Mouse (Mus musculus) macrophage (primary cell): ENCODE results near the gene Btnl9. TPM values are rescaled to one million over a fixed set of nuclear protein-coding genes. Genes with fewer than 3 reads are reported as not detected.

Experiments used
- H3K27ac ChIP-seq: fragments of 350-480 bp; formaldehyde crosslinking; 2 replicates; pipeline ENCODE4 v1.9.0; 2021
- H3K36me3 ChIP-seq: fragments of 350-480 bp; formaldehyde crosslinking; 2 replicates; pipeline ENCODE4 v1.9.0; 2021; ENCODE audit errors: inconsistent target
- H3K4me3 ChIP-seq: fragments of 350-480 bp; formaldehyde crosslinking; 2 replicates; pipeline ENCODE4 v1.9.0; 2021; ENCODE audit errors: inconsistent target
- H3K79me2 ChIP-seq: fragments of 350-480 bp; formaldehyde crosslinking; 2 replicates; pipeline ENCODE4 v1.9.0; 2021; ENCODE audit errors: inconsistent target
- WGBS: methylation state at CpG from one replicate; pipeline ENCODE4 v1.1.7; 2026; ENCODE audit warnings: inconsistent platforms; ENCODE audit not compliant: missing documents; 5-methylcytosine and 5-hydroxymethylcytosine counted together
- polyA plus RNA-seq: library from polyadenylated mRNA; stranded (reverse); fragments of 250-400 nt; gene quantifications from 3 replicates; pipeline ENCODE4 v1.2.4, GENCODE M21; 2018; ENCODE audit warnings: inconsistent platforms

Btnl9 gene
- polyA plus RNA-seq, 1 experiment from 2014 or later: 0.06 TPM

DNA sequence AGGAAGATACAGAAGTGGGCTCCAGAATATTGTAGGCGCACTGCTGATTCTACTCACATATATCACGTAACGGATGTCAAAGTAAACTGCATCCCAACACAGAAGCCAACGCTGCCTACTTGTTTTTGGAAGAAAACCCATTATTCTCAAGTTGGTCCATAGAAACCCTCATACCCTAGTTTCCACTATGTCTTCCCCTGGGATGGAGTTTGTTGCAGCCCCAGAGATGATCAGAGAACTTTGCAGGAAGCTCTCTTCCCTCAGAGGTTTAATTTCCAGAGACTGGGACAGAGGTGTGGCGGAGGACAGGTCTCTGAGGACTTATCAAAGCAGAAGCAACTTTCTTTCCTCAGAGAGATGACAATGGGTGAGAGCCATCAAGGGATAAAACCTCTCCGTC, 45.0 kb downstream of the Btnl9 start, which contains the start of gene Olfr1395:
Gene Olfr1395, plus strand, starts transcription at position 301 of the 400 bp plus-strand sequence.
- Histone ChIP-seq H3K27ac (no peak within 1 kb of the TSS), H3K79me2 (no peaks in the 10 kb centered on the region), H3K36me3 (no peaks in the 10 kb centered on the region), H3K4me3 (no peak within 1 kb of the TSS)
- 97% methylated on average over 6 of the region's 6 CpGs for WGBS

- H3K36me3 ChIP-seq: no peaks in the 10 kb centered on the region
- no peak overlapping the region for H3K27ac ChIP-seq
- H3K4me3 ChIP-seq: no peak overlapping the region
- 90% methylated on average over 2 of the region's 2 CpGs for WGBS
- no peaks in the 10 kb centered on the region for H3K79me2 ChIP-seq
Measured at GRCm38 (mm10) chr11:49124169-49124568, 62.8 kb downstream of the Btnl9 start.

- 81% methylated on average over 3 of the region's 3 CpGs for WGBS
- Histone ChIP-seq H3K79me2 (no peaks in the 10 kb centered on the region), H3K36me3 (no peaks in the 10 kb centered on the region), H3K4me3 (no peak overlapping the region), H3K27ac (no peak overlapping the region)
Measured at GRCm38 (mm10) chr11:49119635-49120034, 67.3 kb downstream of the Btnl9 start.

Other genes with a start within 250 kb of the Btnl9 start
- gene Psme2b, start 241.0 kb downstream of the Btnl9 start, polyA plus RNA-seq: 12.3 to 45.7 TPM (median 19.2 TPM) in 3 replicates
- 1.7 to 2.7 TPM (median 2.5 TPM) in 3 replicates for gene Olfr56, start 208.3 kb downstream of the Btnl9 start, polyA plus RNA-seq
- gene 9930111J21Rik1, start 207.8 kb downstream of the Btnl9 start, polyA plus RNA-seq: 13.0 to 45.0 TPM (median 18.5 TPM) in 3 replicates
- gene Gm12185, start 194.9 kb downstream of the Btnl9 start, polyA plus RNA-seq: 0.58 to 2.3 TPM (median 0.77 TPM) in 3 replicates
- gene Tgtp1, start 193.0 kb downstream of the Btnl9 start, polyA plus RNA-seq: 0.63 to 6.2 TPM (median 1.7 TPM) in 3 replicates
- 39.3 to 117 TPM (median 92.6 TPM) in 3 replicates for gene 9930111J21Rik2, start 135.9 kb downstream of the Btnl9 start, polyA plus RNA-seq
- gene Tgtp2, start 123.0 kb downstream of the Btnl9 start, polyA plus RNA-seq: 27.3 to 134 TPM (median 32.0 TPM) in 3 replicates
- 34.8 to 249 TPM (median 64.0 TPM) in 3 replicates for gene Ifi47, start 110.6 kb downstream of the Btnl9 start, polyA plus RNA-seq
- not detected in 3 replicates for gene Olfr1396, start 72.3 kb downstream of the Btnl9 start, polyA plus RNA-seq
- not detected in 3 replicates for gene Olfr1395, start 44.9 kb downstream of the Btnl9 start, polyA plus RNA-seq
- gene Olfr1394, start 32.8 kb downstream of the Btnl9 start, polyA plus RNA-seq: not detected in 3 replicates
- gene Zfp62, start 16.1 kb upstream of the Btnl9 start, polyA plus RNA-seq: 20.8 to 33.5 TPM (median 22.4 TPM) in 3 replicates
- 43.2 to 95.3 TPM (median 69.7 TPM) in 3 replicates for gene Mgat1, start 57.0 kb upstream of the Btnl9 start, polyA plus RNA-seq
- gene Olfr1393, start 91.1 kb upstream of the Btnl9 start, polyA plus RNA-seq: not detected in 3 replicates
- gene Olfr1392, start 98.1 kb upstream of the Btnl9 start, polyA plus RNA-seq: 0.16 TPM in 1 of 3 replicates, not detected in the others
- gene Olfr10, start 117.6 kb upstream of the Btnl9 start, polyA plus RNA-seq: not detected in 3 replicates
- gene Olfr1391, start 135.6 kb upstream of the Btnl9 start, polyA plus RNA-seq: not detected in 3 replicates
- gene Olfr1390, start 148.0 kb upstream of the Btnl9 start, polyA plus RNA-seq: not detected in 3 replicates
- gene Olfr1389, start 235.9 kb upstream of the Btnl9 start, polyA plus RNA-seq: not detected in 3 replicates
- not detected in 3 replicates for gene Olfr1388, start 249.5 kb upstream of the Btnl9 start, polyA plus RNA-seq